Mouse (Mus musculus) hindbrain, postnatal 0 days (tissue): ENCODE data around the gene Rps29. TPM values are rescaled to one million over a fixed set of nuclear protein-coding genes. Genes with fewer than 3 reads are reported as not detected.
"Not testable (repeated sequence)": the region's sequence is repeated elsewhere in the genome, so short reads cannot be mapped to it uniquely, and the experiment has no call there.

Experiments used
- ATAC-seq: fragments of 200-750 bp; cut with Nextera tagmentation; 2 replicates; pipeline ENCODE4 v1.8.0; 2017; ENCODE audit warnings: mild to moderate bottlenecking, moderate TSS enrichment, moderate library complexity
- DNase-seq: peaks from one replicate; pipeline ENCODE4 v3.0.0-alpha.2; 2015; ENCODE audit warnings: low spot score
- H3K27ac ChIP-seq: fragments of 300-500 bp; sonication (generic); 2 replicates; pipeline ENCODE4 v1.5.1; 2014; ENCODE audit warnings: mild to moderate bottlenecking
- H3K27me3 ChIP-seq: fragments of 300-500 bp; sonication (generic); 2 replicates; pipeline ENCODE4 v1.6.1; 2014; ENCODE audit warnings: low read length, mixed read lengths; ENCODE audit not compliant: insufficient read depth
- H3K36me3 ChIP-seq: fragments of 300-500 bp; sonication (generic); 2 replicates; pipeline ENCODE4 v1.6.1; 2014; ENCODE audit warnings: low read length, mixed read lengths; ENCODE audit not compliant: insufficient read depth
- H3K4me1 ChIP-seq: fragments of 300-500 bp; sonication (generic); 2 replicates; pipeline ENCODE4 v1.6.1; 2014; ENCODE audit warnings: antibody characterized with exemption, low read length, mixed read lengths; ENCODE audit not compliant: insufficient read depth
- H3K4me2 ChIP-seq: fragments of 300-500 bp; sonication (generic); 2 replicates; pipeline ENCODE4 v1.6.1; 2014; ENCODE audit warnings: low read depth, mild to moderate bottlenecking, low read length, moderate library complexity, mixed read lengths
- H3K4me3 ChIP-seq: fragments of 300-500 bp; sonication (generic); 2 replicates; pipeline ENCODE4 v1.5.1; 2014; ENCODE audit warnings: low read length
- H3K9ac ChIP-seq: fragments of 300-500 bp; sonication (generic); replicated peaks from 2 replicates; pipeline ENCODE4 v1.6.1; 2014; ENCODE audit warnings: mild to moderate bottlenecking, low read length, moderate library complexity, mixed read lengths
- H3K9me3 ChIP-seq: fragments of 300-500 bp; sonication (generic); 2 replicates; pipeline ENCODE4 v1.6.1; 2016; ENCODE audit warnings: low read length, mixed read lengths
- CTCF ChIP-seq: IDR thresholded peaks from 2 replicates; pipeline ENCODE4 v1.5.1; 2016; ENCODE audit warnings: antibody characterized with exemption, control low read depth, low read depth
- WGBS: fragments of 180-500 bp; shearing (Covaris S2); extraction: QIAGEN DNeasy Blood & Tissue Kit; methylation state at CpG from one replicate; pipeline ENCODE4 v1.1.7; 2014; 5-methylcytosine and 5-hydroxymethylcytosine counted together
- polyA plus RNA-seq: library from polyadenylated mRNA; unstranded; fragments of >200 nt; fragmentation: Nextera tagmentation; extraction: Ambion mirVana; gene quantifications from 2 replicates; pipeline ENCODE4 v1.2.1, GENCODE M21; 2015
- total RNA-seq: library from RNA; depleted of rRNA; stranded (reverse); fragments of >200 nt; gene quantifications from 2 replicates; pipeline ENCODE4 v1.2.3, GENCODE M21; 2014; rRNA removed

The Rps29 gene
- total RNA-seq (56.4 and 153 TPM in 2 replicates), polyA plus RNA-seq (1,492 and 1,507 TPM in 2 replicates)

- ATAC-seq, result peak; percentile 99
- not testable (repeated sequence) for H3K27me3 ChIP-seq, H3K9me3 ChIP-seq, H3K4me1 ChIP-seq
- under 1% methylated on average over 57 of the region's 68 CpGs for WGBS
- Histone ChIP-seq H3K27ac (peak within 1 kb of the TSS; percentile 96), H3K36me3 (peaks cover 11% of the 10 kb centered on the region; the same call in 1 of the 2 replicates), H3K9ac (peak within 1 kb of the TSS; percentile 85), H3K4me2 (peak within 1 kb of the TSS; percentile 77), H3K4me3 (peak within 1 kb of the TSS; percentile 71)
- peak; percentile 100 for DNase-seq
Observed at GRCm38 (mm10) chr12:69158765-69159577, at the start of gene Rps29. Gene Rps29, minus strand, starts transcription at chr12:69159186.

- ATAC-seq, result no peak
- WGBS, result 91% methylated on average over 2 of the region's 2 CpGs
Observed at GRCm38 (mm10) chr12:69208520-69208919, 49.5 kb upstream of the Rps29 start.

GRCm38 (mm10) chr12:69207926-69208325 is 48.9 kb upstream of the Rps29 start:
- Histone ChIP-seq H3K4me2 (no peak overlapping the region), H3K36me3 (0 out of 2 replicates have a peak, but pooled peaks cover 3% of the 10 kb centered on the region), H3K9me3 (no peaks in the 10 kb centered on the region), H3K27me3 (no peaks in the 10 kb centered on the region), H3K9ac (no peak overlapping the region), H3K27ac (no peak overlapping the region), H3K4me1 (no peaks in the 10 kb centered on the region), H3K4me3 (no peak overlapping the region)
- ATAC-seq, result no peak
- TF ChIP-seq CTCF, result no peak
- WGBS, result 92% methylated on average over 7 of the region's 7 CpGs
- DNase-seq, result no peak

More at GRCm38 (mm10) chr12:69208520-69208919, 49.5 kb upstream of the Rps29 start:
- H3K4me2 ChIP-seq, result no peak overlapping the region
- H3K36me3 ChIP-seq, result 0 out of 2 replicates have a peak, but pooled peaks cover 3% of the 10 kb centered on the region
- no peak overlapping the region for H3K4me3 ChIP-seq
- TF ChIP-seq CTCF, result peak; percentile 31
- H3K4me1 ChIP-seq, result no peaks in the 10 kb centered on the region
- no peak overlapping the region for H3K9ac ChIP-seq
- H3K9me3 ChIP-seq, result no peaks in the 10 kb centered on the region
- no peak for DNase-seq
- no peak overlapping the region for H3K27ac ChIP-seq
- no peaks in the 10 kb centered on the region for H3K27me3 ChIP-seq

- no peak overlapping the region for H3K27ac ChIP-seq
- ATAC-seq, result no peak
- no peak overlapping the region for H3K4me2 ChIP-seq
- no peaks in the 10 kb centered on the region for H3K27me3 ChIP-seq
- no peak for TF ChIP-seq CTCF
- 0 out of 2 replicates have a peak, but pooled peaks cover 3% of the 10 kb centered on the region for H3K36me3 ChIP-seq
- H3K9ac ChIP-seq, result no peak overlapping the region
- 94% methylated on average over 8 of the region's 8 CpGs for WGBS
- no peaks in the 10 kb centered on the region for H3K9me3 ChIP-seq
- H3K4me3 ChIP-seq, result no peak overlapping the region
- no peaks in the 10 kb centered on the region for H3K4me1 ChIP-seq
- no peak for DNase-seq
Observed at GRCm38 (mm10) chr12:69207396-69207795, 48.4 kb upstream of the Rps29 start.

GRCm38 (mm10) chr12:69204052-69204833 is 45.3 kb upstream of the Rps29 start, which contains the start of gene Gm49384:
Gene Gm49384, minus strand, starts transcription at chr12:69204267.
- DNase-seq (peak; percentile 52), ATAC-seq (peak; percentile 33; the same call in 1 of the 2 replicates)
- Histone ChIP-seq H3K36me3 (0 out of 2 replicates have a peak, but pooled peaks cover 3% of the 10 kb centered on the region), H3K9ac (no peak within 1 kb of the TSS), H3K4me1 (0 out of 2 replicates have a peak, but pooled peaks cover under 1% of the 10 kb centered on the region), H3K27me3 (no peaks in the 10 kb centered on the region), H3K9me3 (no peaks in the 10 kb centered on the region), H3K4me2 (0 out of 2 replicates have a peak within 1 kb of the TSS, but pooled peaks have one; percentile 18), H3K4me3 (no peak within 1 kb of the TSS), H3K27ac (no peak within 1 kb of the TSS)
- no peak for TF ChIP-seq CTCF
- 59% methylated on average over 16 of the region's 16 CpGs for WGBS

- Histone ChIP-seq H3K27ac (no peak overlapping the region), H3K9me3 (no peaks in the 10 kb centered on the region), H3K4me2 (peak overlapping the region; percentile 67; the same call in 1 of the 2 replicates), H3K36me3 (0 out of 2 replicates have a peak, but pooled peaks cover 3% of the 10 kb centered on the region), H3K27me3 (no peaks in the 10 kb centered on the region), H3K4me1 (peaks cover 10% of the 10 kb centered on the region; the same call in 1 of the 2 replicates), H3K4me3 (no peak overlapping the region), H3K9ac (no peak overlapping the region)
- no peak for DNase-seq
- TF ChIP-seq CTCF, result no peak
- no peak for ATAC-seq
Observed at GRCm38 (mm10) chr12:69198985-69199384, 40.0 kb upstream of the Rps29 start.
